Mouse (Mus musculus) olfactory bulb, adult 2 months (tissue): Measurements from ENCODE around the gene Tfap4.

Experiments
- CTCF ChIP-seq: fragments of 200-500 bp; IDR thresholded peaks from 2 replicates; pipeline ENCODE4 v1.5.1; 2012; ENCODE audit warnings: low read depth, mild to moderate bottlenecking, low read length, moderate library complexity; ENCODE audit not compliant: insufficient read depth
- POLR2A ChIP-seq: fragments of 200-500 bp; IDR thresholded peaks from 2 replicates; pipeline ENCODE4 v1.6.1; 2012; ENCODE audit warnings: mild to moderate bottlenecking, low read depth, low read length, moderate library complexity; ENCODE audit not compliant: insufficient read depth

- TF ChIP-seq CTCF (no peak), POLR2A (no peak)
Measured at GRCm38 (mm10) chr16:4519157-4519556, 40.5 kb downstream of the Tfap4 start.
